Mouse (Mus musculus): ENCODE data around the gene Lama4. TPM values are rescaled to one million over a fixed set of nuclear protein-coding genes. Genes with fewer than 3 reads are reported as not detected.

Lama4 gene
- total RNA-seq, 2 experiments from 2014 or later: 24.1 to 27.4 TPM

DNA sequence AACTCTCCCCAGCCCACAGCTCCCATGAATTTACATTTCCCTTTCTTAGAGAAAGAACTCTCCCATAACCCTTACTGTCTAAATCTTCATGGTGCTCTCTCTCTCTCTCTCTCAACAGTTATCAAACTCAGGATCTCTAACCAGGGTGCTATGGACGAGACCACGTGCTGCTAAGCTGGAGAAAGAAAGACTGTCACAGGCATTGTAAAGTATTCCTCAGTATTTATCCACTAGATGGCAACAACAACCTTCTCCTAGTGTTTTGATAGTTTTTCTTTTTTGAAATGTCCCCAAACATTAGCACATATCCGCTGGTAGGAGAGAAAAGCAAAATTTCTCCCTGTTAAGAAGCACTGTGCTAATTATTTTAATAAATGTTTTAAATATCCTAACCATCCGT is 156.1 kb downstream of the Lama4 start:
- intact Hi-C loops (cut with DNase I): loop anchor here (10.0 kb wide), 1 partner anchor 1093 kb away; no protein-coding TSS in a partner anchor
- no peak for DNase-seq (ENCODE audit: extremely low spot score in 1 of 2, low spot score in 2 of 2)

DNA sequence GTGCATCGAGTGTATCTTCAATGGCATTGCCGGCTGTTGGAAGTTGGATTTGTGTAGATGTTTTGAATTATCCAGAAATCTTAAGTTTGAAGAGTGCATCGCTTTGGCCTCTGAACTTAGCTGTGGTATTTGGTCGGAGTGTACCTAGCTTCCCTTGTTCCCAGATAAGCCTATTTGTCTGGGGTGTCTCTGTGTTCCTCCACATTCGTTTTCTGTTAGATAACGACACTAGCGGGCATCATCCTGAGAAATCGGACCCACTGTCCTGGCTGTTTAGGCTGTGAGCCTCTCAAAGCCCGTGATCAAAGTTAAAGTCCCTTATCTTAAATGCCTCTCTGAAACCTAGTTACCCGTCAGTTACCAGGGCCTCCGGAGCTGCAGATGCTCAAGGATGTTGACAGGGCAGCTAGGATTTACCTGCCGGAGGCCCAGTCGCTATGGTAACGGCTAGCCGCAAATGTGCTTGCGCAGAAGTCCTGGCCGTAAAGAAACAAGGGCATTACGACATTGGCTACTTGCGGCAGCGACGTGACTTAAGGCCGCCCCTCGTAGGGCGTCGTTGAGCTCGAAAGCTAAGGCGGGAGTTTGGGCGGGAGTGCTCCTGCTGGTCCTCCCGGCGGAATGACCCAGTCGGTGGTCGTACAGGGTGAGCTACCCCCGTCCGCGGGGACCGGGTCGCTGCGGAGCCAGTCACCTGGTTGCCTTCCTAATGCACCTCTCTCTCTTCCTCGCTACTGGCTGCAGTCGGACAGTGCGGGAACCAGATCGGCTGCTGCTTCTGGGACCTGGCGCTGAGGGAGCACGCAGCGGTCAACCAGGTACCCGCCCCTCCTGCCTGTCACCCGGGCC is 168.4 kb downstream of the Lama4 start, which contains the start of the genes Fam229b and Tube1:
Fam229b (minus strand) TSS at position 453 of the 849 bp plus-strand sequence.
Tube1 (plus strand) TSS at position 515 of the 849 bp plus-strand sequence.
- intact Hi-C loops (cut with DNase I): no loop called here
- DNase-seq (ENCODE audit: extremely low spot score in 1 of 2, low spot score in 2 of 2): peak; percentile 94

DNA sequence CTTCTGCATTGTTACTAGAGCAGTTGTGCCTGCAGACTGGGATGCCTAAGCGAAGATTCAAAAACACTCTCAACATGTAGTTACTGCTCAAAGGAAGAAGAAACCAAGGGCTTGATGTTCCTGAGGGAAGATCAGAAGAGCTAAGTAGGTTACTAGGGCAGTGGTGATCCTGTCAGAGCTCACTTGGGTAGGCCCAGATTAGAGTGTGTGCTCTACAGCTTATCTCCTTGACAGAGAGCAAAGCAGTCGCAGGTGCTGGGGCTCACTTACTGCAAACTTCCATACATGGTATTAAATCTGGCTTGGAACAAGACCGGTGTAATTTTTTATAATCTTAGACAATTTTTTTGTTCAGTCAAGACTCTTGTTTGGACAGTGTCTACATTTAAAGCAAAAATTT is 172.5 kb downstream of the Lama4 start:
- no peak for DNase-seq (ENCODE audit: extremely low spot score in 1 of 2, low spot score in 2 of 2)
- intact Hi-C loops (cut with DNase I): no loop called here

DNA sequence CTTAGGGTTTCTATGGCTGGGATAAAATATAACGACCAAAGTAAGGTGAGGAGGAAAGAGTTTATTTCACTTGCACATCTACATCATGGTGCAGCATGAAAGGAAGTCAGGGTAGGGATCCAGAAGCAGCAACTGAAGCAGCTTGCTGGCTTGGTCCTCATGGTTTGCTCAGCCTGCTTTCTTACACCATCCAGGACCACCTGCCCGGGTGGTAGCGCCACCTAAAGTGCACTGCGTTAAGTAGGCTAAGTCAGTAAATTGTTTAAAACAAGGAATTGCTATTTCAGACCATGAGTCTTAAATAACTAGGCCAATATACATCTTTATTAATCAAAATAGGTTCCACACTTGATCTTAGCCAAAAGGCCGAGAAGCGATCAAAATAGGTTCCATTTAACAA is 173.4 kb downstream of the Lama4 start:
- intact Hi-C loops (cut with DNase I): no loop called here
- no peak for DNase-seq (ENCODE audit: extremely low spot score in 1 of 2, low spot score in 2 of 2)

DNA sequence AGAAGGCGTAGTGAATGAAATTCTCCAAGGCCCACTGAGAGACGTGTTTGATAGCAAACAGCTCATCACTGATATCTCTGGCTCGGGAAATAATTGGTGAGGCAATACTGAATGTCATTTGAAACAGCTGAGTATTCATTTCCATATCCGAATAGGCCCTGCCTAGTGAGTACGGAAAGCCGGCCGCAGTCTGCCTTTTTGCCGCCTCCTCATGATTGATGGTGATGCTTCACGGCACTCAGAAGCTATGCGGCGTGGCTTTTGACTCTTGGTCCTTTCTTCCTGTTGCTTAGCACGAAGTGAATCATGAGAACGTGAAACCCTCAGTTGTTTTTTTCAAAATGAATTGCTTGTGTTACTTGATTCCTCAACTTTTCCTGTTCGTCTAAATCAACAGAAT is 175.5 kb downstream of the Lama4 start:
- intact Hi-C loops (cut with DNase I): no loop called here
- DNase-seq (ENCODE audit: extremely low spot score in 1 of 2, low spot score in 2 of 2): no peak

DNA sequence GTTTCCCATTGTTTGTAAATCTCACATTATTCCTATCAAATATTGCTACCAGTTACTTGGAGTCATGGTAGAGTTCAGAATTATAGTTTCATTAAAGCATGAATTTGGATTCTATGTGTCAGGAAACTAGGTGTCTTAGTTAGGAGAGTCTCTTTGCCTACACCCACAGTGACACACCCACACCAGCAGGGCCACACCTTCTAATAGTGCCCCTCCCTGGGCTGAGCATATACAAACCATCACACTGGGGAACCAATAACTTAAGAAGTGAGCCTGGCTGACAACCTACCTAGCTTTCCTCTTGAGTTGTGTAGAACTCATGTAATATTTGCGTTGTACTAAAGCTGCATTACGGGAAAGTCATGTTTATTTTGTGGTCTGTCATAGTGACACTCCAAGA is 176.1 kb downstream of the Lama4 start:
- no peak for DNase-seq (ENCODE audit: extremely low spot score in 1 of 2, low spot score in 2 of 2)
- intact Hi-C loops (cut with DNase I): no loop called here

DNA sequence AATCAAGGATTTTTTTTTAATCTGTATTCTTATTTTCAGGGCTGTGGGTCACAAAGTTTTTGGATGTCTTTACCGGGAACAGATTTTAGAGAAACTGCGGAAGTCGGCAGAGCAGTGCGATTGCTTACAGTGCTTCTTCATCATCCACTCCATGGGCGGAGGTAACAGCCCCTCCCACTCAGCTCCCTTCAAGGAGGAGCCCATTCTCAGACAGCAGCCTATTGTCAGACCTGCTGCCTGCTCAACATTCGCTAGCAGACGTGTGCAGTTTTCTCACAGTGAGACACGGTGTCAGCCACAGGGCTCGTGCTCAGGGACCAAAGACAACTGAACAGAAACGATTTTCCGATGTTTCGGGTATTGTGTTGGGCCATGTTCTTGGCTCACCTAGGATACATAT is 176.9 kb downstream of the Lama4 start:
- intact Hi-C loops (cut with DNase I): no loop called here
- DNase-seq (ENCODE audit: extremely low spot score in 1 of 2, low spot score in 2 of 2): no peak

DNA sequence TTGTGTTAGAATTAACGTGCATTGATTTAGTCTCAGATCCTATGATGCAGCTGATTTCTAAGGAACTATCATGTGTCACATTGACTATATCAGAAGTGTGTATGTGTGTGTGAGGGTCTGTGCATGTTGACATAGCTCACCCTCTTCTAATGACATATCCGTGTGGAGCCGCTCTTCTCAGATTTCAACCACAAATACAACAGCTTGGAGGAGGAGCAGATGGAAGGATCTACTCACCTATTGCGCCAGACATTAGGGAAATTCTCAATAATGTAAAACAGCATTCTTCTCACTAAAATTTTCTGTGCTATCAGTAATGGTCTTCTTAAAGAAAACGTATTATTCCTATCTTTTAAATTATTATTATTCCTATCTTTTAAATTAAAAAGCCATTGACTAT is 191.4 kb downstream of the Lama4 start:
- no peak for DNase-seq (ENCODE audit: extremely low spot score in 1 of 2, low spot score in 2 of 2)
- intact Hi-C loops (cut with DNase I): no loop called here

DNA sequence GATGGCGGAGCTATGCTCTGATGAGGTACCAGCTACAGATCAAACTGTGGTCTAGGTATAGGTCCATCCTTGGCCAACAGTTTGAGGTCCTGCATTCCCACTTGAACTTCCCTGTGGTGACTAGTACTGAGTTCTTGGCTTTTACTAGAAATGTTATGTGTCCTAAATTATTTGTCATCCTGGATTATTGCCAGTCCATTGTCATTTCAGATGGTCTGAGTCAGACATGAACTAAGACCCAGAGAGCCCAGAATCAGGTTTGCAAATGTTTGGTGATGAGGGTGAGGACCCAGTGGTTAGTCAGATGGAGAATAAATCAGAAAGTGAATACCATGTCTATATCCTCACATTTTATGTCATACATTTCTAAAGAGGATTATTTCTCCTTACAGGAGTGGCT is 192.0 kb downstream of the Lama4 start:
- DNase-seq (ENCODE audit: extremely low spot score in 1 of 2, low spot score in 2 of 2): no peak
- intact Hi-C loops (cut with DNase I): no loop called here

DNA sequence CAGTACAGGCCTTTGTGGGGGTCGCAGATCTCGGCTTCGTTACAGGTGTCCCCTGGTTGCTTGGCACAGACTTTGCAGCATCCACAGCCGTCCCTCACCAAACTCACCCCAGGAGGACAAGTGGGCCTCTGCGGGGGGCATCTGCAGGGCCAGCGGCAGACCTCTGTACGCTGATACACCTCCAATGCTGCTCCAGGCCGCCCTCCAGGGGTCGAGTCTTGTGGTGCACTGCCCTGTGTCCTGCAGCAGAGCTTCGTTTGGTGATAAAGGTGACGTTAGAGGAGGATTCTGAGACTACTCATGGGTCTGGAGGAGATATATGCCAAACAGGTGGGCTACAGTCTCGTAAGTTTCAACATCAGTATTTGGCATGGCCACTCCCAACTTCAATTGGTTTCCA is 193.0 kb downstream of the Lama4 start:
- intact Hi-C loops (cut with DNase I): no loop called here
- no peak for DNase-seq (ENCODE audit: extremely low spot score in 1 of 2, low spot score in 2 of 2)

Other genes starting within 250 kb of the Lama4 start
- gene Rfpl4b, start 143.7 kb upstream of the Lama4 start, total RNA-seq (2021): not detected
- gene Fam229b, start 168.4 kb downstream of the Lama4 start, total RNA-seq (2021): 10 to 100 TPM; 15.9 to 20.1 TPM
- gene Tube1, start 168.5 kb downstream of the Lama4 start, total RNA-seq (2021): 1 to 10 TPM; 2.8 to 4.9 TPM
- under 1 TPM; 0.32 to 0.39 TPM for gene Ccn6, start 198.3 kb downstream of the Lama4 start, total RNA-seq (2021)

Data from left cerebral cortex, postnatal 10 days (tissue).